Mouse (Mus musculus) E14TG2a.4 (cell line): ENCODE measurements around the gene Qrsl1.

Experiments used
- H3K27me3 ChIP-seq: 2 replicates; pipeline ENCODE4 v1.6.1; 2014; ENCODE audit warnings: low read length, control low read depth; ENCODE audit not compliant: insufficient read depth
- H3K36me3 ChIP-seq: 2 replicates; pipeline ENCODE4 v1.6.1; 2014; ENCODE audit warnings: low read length, control low read depth; ENCODE audit not compliant: insufficient read depth
- H3K4me1 ChIP-seq: replicated peaks from 2 replicates; pipeline ENCODE4 v1.6.1; 2014; ENCODE audit warnings: low read depth, low read length, control low read depth
- H3K4me3 ChIP-seq: replicated peaks from 2 replicates; pipeline ENCODE4 v1.5.1; 2014; ENCODE audit warnings: mild to moderate bottlenecking, low read length
- H3K9me3 ChIP-seq: 2 replicates; pipeline ENCODE4 v1.6.1; 2014; ENCODE audit warnings: low read length, control low read depth
- CTCF ChIP-seq: conservative IDR thresholded peaks from 2 replicates; pipeline ENCODE4 v1.5.1; 2014; ENCODE audit warnings: low read length
- NANOG ChIP-seq: IDR thresholded peaks from 2 replicates; pipeline ENCODE4 v1.6.1; 2014; ENCODE audit warnings: borderline replicate concordance, low read length, mixed read lengths
- POU5F1 ChIP-seq: IDR thresholded peaks from 2 replicates; pipeline ENCODE4 v1.6.1; 2014; ENCODE audit warnings: low read length, borderline replicate concordance

Qrsl1 gene

DNA sequence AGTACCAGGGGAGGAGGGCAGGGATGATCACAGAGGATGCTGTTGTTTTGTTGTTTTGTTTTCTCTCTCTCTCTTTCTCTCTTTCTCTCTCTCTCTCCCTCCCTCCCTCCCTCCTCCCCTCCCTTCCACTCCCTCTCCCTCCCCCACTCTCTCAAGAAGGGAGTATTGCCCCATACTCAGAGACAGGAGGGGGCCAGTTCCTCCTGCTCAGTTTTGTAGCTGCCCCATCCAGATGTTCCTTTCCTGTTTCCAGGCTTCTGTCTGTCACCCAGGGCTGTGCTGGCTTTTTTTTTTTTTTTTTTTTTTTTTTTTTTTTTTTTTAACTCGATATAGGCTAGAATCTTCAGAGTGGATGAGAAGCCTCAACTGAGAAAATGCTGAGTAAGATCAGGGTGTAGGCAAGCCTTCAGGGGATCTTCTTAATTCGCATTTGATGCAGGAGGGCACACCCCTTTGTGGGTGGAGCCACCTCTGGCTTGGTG lies 55.4 kb downstream of the Qrsl1 start:
- H3K36me3 ChIP-seq, result no peaks in the 10 kb centered on the region
- no peak overlapping the region for H3K4me3 ChIP-seq
- TF ChIP-seq POU5F1, result no peak
- no peak for TF ChIP-seq NANOG
- no peak for TF ChIP-seq CTCF
- H3K27me3 ChIP-seq, result no peaks in the 10 kb centered on the region
- H3K9me3 ChIP-seq, result peaks cover 29% of the 10 kb centered on the region
- H3K4me1 ChIP-seq, result no peaks in the 10 kb centered on the region

DNA sequence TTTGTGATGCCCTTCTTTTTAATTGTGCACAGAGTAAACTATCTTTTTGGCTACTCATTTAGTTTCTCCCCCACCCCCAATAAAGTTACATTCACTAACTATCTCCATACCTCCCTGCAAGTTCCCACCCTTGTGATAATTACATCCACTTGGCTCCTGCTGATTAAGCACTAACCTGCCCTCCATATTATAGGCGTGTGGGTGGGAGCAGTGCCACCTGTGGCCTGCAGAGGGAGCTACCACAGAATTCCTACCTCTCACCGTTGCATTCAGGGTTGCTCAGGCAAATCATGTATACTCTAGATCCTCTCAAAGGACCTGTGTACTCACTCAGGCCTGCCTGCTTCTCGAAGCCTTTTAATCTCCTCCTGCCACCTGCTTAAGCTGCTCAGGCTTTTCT lies 56.1 kb downstream of the Qrsl1 start:
- Histone ChIP-seq H3K4me3 (no peak overlapping the region), H3K36me3 (no peaks in the 10 kb centered on the region), H3K4me1 (no peaks in the 10 kb centered on the region), H3K9me3 (peaks cover 33% of the 10 kb centered on the region), H3K27me3 (no peaks in the 10 kb centered on the region)
- TF ChIP-seq CTCF (peak; percentile 90), NANOG (no peak)

- no peaks in the 10 kb centered on the region for H3K36me3 ChIP-seq
- H3K9me3 ChIP-seq, result peaks cover 68% of the 10 kb centered on the region
- H3K4me1 ChIP-seq, result no peaks in the 10 kb centered on the region
- no peaks in the 10 kb centered on the region for H3K27me3 ChIP-seq
- TF ChIP-seq CTCF, result no peak
- TF ChIP-seq POU5F1, result no peak
- TF ChIP-seq NANOG, result no peak
- H3K4me3 ChIP-seq, result no peak overlapping the region
Observed at GRCm38 (mm10) chr10:43841441-43841840, 60.1 kb downstream of the Qrsl1 start.

DNA sequence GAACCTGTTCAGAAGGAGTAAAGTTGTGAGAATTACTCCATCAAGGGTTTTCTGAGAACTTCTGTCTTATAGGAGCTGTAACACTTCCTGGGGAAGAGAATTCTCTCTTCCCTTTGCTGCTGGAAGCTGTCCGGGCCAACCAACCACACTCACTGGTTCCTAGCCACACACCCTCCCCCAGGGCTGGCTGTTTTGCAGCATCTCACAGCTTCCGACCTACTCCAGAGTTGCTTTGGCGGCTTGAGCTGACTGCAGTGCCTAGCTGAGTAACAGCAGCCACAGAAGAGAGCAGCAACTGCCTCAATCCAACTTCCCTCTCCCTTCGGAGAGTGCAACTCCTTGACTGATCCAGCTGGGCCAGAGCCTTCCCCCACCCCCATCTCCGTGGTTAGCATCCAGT lies 68.7 kb downstream of the Qrsl1 start:
- no peak for TF ChIP-seq NANOG
- TF ChIP-seq CTCF, result no peak
- TF ChIP-seq POU5F1, result no peak
- no peaks in the 10 kb centered on the region for H3K27me3 ChIP-seq

GRCm38 (mm10) chr10:43830251-43831018 lies 71.1 kb downstream of the Qrsl1 start:
- peaks cover 18% of the 10 kb centered on the region; the same call in 1 of the 2 replicates for H3K9me3 ChIP-seq

More for the DNA sequence above, 68.7 kb downstream of the Qrsl1 start:
- Histone ChIP-seq H3K4me1 (peaks cover 4% of the 10 kb centered on the region), H3K36me3 (no peaks in the 10 kb centered on the region), H3K4me3 (no peak overlapping the region), H3K9me3 (peaks cover 17% of the 10 kb centered on the region)

DNA sequence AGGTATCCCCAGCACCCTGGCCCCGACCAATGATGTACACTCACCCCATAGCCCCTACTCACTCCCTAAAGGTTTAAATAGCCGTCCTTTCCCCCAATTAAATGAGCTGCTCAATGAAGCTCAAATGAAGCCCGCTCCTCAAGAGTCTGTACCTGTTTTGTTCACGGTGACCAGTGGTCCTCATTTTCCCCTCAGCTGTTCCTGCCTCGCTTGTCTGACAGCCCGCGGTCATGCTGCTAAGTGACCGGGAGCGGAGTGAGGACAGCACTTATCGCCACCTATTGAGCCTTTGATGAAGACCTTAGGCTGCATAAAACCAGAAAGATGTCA lies 72.9 kb downstream of the Qrsl1 start:
- Histone ChIP-seq H3K27me3 (no peaks in the 10 kb centered on the region), H3K4me1 (peaks cover 4% of the 10 kb centered on the region), H3K9me3 (peaks cover 18% of the 10 kb centered on the region; the same call in 1 of the 2 replicates), H3K4me3 (no peak overlapping the region), H3K36me3 (no peaks in the 10 kb centered on the region)
- no peak for TF ChIP-seq CTCF
- TF ChIP-seq POU5F1, result no peak
- no peak for TF ChIP-seq NANOG

More at GRCm38 (mm10) chr10:43830251-43831018, 71.1 kb downstream of the Qrsl1 start:
- Histone ChIP-seq H3K36me3 (no peaks in the 10 kb centered on the region), H3K4me1 (peaks cover 4% of the 10 kb centered on the region), H3K27me3 (no peaks in the 10 kb centered on the region), H3K4me3 (no peak overlapping the region)
- no peak for TF ChIP-seq NANOG
- no peak for TF ChIP-seq CTCF

- TF ChIP-seq CTCF, result no peak
- no peak for TF ChIP-seq POU5F1
- TF ChIP-seq NANOG, result no peak
- peaks cover 18% of the 10 kb centered on the region; the same call in 1 of the 2 replicates for H3K9me3 ChIP-seq
- no peak overlapping the region for H3K4me3 ChIP-seq
- no peaks in the 10 kb centered on the region for H3K27me3 ChIP-seq
- H3K4me1 ChIP-seq, result peaks cover 4% of the 10 kb centered on the region
- H3K36me3 ChIP-seq, result no peaks in the 10 kb centered on the region
Observed at GRCm38 (mm10) chr10:43827958-43828685, 73.4 kb downstream of the Qrsl1 start.

DNA sequence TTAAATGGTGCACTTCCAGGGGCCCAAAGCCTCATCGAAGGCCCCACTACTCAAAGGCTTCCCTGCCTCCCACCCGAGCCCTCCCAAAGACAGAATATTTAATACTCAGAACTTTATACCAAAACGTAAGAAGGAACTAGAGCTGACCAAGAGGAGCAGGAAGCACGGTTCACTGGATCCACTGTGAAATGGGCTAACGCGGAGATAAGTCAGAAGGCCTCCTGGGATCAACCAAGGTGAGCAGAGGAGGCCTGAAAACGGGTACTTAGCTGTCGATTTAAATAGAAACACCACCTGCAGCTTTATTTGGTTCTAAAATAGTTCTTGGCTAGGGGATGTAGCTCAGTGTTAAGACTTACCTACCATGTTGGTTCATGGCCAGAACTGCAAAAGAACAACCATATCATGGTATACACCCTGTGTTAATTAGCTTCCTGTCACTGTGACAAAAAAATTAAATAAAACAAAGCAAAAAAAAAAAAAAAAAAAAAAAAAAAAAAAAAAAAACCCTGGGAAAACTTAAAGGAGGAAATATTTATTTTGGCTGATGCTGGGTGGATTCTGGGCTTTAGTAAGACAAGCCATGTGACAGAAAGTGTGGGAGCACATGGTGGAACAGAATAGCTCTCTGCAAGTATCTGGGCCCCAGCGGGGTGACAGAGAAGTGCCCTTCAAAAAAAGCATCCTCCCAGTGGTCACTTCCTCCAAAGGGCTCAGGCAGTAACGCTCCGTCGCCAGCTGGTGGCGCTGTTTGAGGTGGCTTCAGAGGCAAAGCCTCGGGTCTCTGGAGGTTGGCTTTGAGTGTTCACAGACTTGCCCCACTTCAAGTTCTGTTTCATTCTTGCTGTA lies 74.5 kb downstream of the Qrsl1 start:
- Histone ChIP-seq H3K9me3 (peaks cover 18% of the 10 kb centered on the region; the same call in 1 of the 2 replicates), H3K36me3 (no peaks in the 10 kb centered on the region), H3K4me1 (peaks cover 4% of the 10 kb centered on the region), H3K27me3 (no peaks in the 10 kb centered on the region), H3K4me3 (no peak overlapping the region)
- TF ChIP-seq NANOG (no peak), POU5F1 (no peak), CTCF (peak; percentile 60)
